Mouse (Mus musculus) granulocyte monocyte progenitor cell, adult 5-6 weeks (primary cell): Measurements from ENCODE around the gene Cela3a. TPM values are rescaled to one million over a fixed set of nuclear protein-coding genes. Genes with fewer than 3 reads are reported as not detected.
"Not testable (repeated sequence)": the region's sequence is repeated elsewhere in the genome, so short reads cannot be mapped to it uniquely, and the experiment has no call there.

Source experiments
- ATAC-seq: replicated peaks from 2 replicates; pipeline ENCODE4 v1.8.0; 2016; ENCODE audit warnings: mild to moderate bottlenecking, moderate TSS enrichment, inconsistent platforms; ENCODE audit not compliant: poor library complexity, severe bottlenecking
- total RNA-seq, 2 experiments: library from RNA; stranded (forward) in 1 of 2; stranded (reverse) in 1 of 2; fragments of 200-712, 200-1000 nt in 1 of 2; fragments of >200 nt in 1 of 2; fragmentation: Nextera tagmentation in 1 of 2; gene quantifications; 2 replicates each; pipeline ENCODE4 v1.2.3; 2014 to 2017

The Cela3a gene
- not detected in 2 replicates for total RNA-seq (2014; fragmentation: Nextera tagmentation)
- not detected in 2 replicates for total RNA-seq (2017)

- no peak for ATAC-seq
These were observed at the start of gene Cela3a for GRCm38 (mm10) chr4:137409691-137410090. TSS of gene Cela3a (minus strand) at chr4:137409791.

GRCm38 (mm10) chr4:137458861-137459260, 49.3 kb upstream of the Cela3a start:
- no peak for ATAC-seq

- no peak for ATAC-seq
These were observed 48.7 kb upstream of the Cela3a start for GRCm38 (mm10) chr4:137458310-137458709.

- no peak for ATAC-seq
These were observed 47.7 kb upstream of the Cela3a start for GRCm38 (mm10) chr4:137457292-137457691.

GRCm38 (mm10) chr4:137456581-137456980, 47.0 kb upstream of the Cela3a start:
- no peak for ATAC-seq

DNA sequence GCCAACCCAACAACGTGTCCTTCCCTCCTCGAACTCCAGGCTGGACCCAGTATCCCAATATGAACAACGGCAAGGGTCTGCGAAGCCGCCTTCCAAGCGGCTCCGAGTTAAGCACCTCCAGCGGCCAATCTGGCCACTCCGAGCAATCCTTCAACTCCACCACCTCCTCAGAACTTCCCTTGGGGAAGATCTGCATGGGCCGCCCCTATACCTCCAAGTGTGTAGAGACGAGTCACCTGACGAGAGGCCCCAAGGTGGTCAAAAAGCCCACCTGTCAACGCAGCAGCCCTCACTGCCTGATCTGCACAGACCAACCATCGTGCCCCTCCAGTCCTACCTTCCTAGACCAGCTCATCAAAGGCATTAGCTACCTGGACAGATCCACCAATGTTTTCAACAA, 45.0 kb upstream of the Cela3a start:
- no peak for ATAC-seq

DNA sequence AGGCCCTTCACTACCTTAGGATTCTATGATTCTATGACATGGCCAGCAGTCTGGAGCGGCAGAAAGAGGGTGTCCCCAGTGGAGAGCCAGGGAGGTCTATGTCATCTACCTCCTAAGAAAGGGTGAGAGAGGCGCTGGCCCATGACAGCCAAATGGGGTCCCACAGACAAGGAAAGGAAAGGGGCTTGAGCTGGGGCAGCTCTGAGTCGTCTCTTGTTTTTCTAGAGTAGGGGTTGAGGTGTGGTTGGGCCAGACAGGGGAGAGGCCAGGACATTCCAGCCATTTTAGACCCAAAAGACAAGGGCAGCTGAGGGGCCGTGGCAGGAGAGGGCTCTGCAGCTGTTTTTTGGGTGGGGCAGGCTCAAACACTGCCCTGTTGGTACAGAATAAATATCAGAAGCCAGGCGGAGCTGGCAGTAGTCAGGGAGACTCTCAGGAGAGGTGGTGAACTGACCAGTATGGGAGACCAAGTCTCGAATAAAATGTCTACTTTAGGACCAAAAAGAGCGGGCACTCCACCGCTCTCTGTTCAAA, 43.7 kb upstream of the Cela3a start, which contains the start of gene 1700013G24Rik:
Gene 1700013G24Rik, plus strand, starts transcription at position 51 of the 534 bp plus-strand sequence.
- ATAC-seq = no peak

DNA sequence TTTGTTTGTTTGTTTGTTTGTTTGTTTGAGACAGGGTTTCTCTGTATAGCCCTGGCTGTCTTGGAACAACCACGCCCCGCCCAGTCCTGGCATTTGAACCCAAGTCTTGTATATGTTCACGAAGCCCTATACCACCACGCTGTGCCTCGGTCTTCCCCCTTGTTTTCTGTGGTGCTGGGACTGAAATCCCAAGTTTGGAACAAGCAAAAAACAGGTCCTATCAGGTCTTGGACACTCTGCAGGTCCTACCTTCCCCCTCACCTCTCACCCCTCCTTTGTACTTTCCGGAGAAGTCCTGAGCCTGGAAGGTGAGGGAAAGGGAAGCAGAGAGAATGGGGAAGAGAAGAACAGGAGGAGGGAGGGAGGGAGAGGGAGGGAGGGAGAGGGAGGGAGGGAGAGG, 42.6 kb upstream of the Cela3a start:
- ATAC-seq = no peak

GRCm38 (mm10) chr4:137449715-137450114, 40.1 kb upstream of the Cela3a start:
- ATAC-seq = no peak

DNA sequence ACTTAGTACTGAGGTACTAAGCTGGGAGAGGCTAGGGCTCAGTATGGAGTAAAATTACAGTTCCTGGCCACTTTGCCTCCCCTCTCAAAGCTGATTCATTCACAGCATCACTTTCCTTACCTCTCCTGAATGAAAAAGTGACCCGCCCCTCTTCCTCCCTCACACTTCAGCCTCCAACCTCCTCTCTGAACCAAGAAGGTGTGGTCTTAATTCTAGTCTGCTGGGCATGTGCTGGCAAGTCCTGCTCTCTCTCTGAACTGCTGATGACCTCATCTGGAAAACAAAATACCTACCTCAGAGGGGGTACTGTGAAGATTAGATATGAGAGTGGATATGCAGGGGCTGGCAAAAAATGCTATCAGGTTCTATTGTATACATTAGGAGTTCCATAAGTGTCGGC, 39.5 kb upstream of the Cela3a start:
- no peak for ATAC-seq

DNA sequence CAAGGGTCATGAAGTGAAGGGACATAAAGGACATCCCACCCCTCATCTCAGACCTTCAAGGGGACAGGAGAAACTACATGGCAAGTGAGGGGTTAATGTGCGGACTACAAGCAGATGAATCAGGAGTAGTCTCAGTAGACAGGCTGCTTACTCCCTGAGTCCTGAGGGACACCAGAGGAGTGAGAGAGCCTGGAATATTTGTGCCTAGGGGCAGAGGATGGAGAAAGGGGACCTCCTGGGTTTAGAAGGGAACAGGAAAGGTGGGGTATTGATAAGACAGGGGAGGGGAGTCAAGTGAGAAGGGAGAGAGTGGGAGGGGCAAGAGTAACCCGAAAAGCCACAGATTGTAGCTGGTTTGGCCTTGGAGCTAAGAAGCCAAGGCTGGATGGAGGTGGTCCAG, 39.0 kb upstream of the Cela3a start:
- no peak for ATAC-seq

DNA sequence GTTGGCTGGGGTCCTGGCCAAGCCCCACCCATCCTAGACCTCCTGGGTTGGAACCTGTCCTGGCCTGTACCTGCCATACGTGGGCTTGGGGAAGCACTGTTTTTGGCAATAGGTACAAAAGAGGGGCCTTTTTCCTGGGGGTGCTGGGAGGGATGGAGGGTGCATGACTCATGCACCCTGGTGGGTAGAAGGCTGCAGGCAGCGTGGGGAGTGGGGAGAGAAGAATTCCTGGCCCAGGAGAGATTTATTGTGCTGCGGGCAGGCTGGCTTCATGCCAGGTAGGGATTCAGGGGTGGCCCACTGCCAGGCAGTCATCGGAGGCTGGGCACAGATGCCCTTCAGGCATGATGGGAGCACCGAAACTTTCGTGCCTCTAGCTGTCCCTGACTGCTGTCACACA, 38.6 kb upstream of the Cela3a start:
- no peak for ATAC-seq

- no peak for ATAC-seq
These were observed 38.0 kb upstream of the Cela3a start for GRCm38 (mm10) chr4:137447363-137448196.

GRCm38 (mm10) chr4:137445881-137446280, 36.3 kb upstream of the Cela3a start:
- no peak for ATAC-seq

DNA sequence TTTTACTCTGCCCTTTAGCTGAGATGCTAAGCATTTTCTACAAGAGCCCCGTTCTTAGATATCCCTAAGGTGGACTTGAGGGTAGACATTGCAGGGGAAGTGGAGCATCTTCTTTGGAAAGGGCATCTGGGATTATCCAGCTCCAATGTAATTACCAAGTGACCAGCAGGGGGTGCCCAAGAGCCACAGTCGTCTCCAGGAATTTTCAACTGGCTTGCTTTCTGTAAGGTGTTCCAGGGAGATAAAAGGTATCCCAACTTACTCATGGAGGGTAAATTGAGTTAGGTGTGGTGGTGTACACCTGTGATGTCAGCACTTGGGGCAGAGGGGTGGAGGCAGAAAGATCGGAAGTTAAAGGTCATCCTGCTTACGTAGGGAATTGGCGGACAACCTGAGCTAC, 34.0 kb upstream of the Cela3a start:
- no peak for ATAC-seq

DNA sequence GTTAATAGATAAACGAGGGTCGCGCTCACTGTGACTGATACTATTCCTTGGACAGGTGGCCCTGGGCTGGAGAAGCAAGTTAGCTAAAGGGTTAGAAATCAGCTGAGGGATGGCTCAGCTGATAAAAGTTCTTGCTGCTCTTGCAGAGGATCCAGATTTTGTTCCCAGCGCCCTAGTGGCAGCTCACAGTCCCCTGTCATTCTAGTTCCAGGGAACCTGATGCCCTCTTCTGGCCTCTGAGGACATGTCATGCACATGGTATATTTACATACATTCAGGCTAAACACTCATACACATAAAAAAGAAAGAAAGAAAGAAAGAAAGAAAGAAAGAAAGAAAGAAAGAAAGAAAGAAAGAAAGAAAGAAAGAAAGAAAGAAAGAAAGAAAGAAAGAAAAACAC, 31.7 kb upstream of the Cela3a start:
- ATAC-seq = no peak

DNA sequence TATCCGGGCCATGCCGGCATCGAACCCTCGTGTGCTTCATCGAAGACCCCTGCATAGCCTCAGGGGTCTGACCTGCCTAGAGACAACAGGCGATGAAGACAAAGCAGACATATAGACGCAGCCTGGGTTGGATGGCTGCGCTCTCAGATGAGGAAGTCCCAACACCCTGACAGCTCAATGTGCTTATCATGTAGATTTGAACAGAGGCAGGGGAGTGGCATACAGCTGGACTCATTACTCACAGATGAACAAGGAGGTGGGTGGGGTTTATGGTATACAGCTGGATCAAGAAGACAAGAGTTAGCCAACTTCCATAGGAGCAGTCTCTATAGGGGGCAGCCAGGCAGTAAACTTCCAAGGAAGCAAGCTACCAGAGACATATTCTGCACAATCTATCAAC, 29.3 kb upstream of the Cela3a start:
- no peak for ATAC-seq

- no peak for ATAC-seq
These were observed 27.5 kb upstream of the Cela3a start for GRCm38 (mm10) chr4:137436979-137437669.

- ATAC-seq = not testable (repeated sequence)
These were observed 23.3 kb upstream of the Cela3a start for GRCm38 (mm10) chr4:137432700-137433550.

GRCm38 (mm10) chr4:137430502-137430901, 20.9 kb upstream of the Cela3a start, which contains the start of gene Cela3b:
TSS of gene Cela3b (minus strand) at chr4:137430540.
- ATAC-seq = 0 out of 2 replicates have a peak, but pooled peaks have one; percentile 20
